Comparison of ENCODE assay signal across 20 mouse cellular contexts in genomic region chr3:137957864-137958263, GRCm38 (mm10). TPM values are rescaled to one million over a fixed set of nuclear protein-coding genes. Genes with fewer than 3 reads are reported as not detected.
DNase-seq lines count a peak whose midpoint lies in the region; ATAC-seq and TF ChIP-seq lines count a peak whose summit lies in the region.
"Had no signal": no experiment of that assay in that cellular context is flagged by ENCODE, and none has a peak within 500 bp of the region (broad histone marks: within the 10 kb centered on the region; RNA-seq: fewer than 3 reads in every experiment).

No protein-coding gene starts in this region.

- no peaks in the 10 kb centered on the region for H3K36me3 ChIP-seq in midbrain, embryonic 11.5 days (ENCODE audit: control insufficient read depth, insufficient read depth, low read length)
- no peaks in the 10 kb centered on the region for H3K36me3 ChIP-seq in midbrain, embryonic 10.5 days
- peaks cover 2% of the 10 kb centered on the region; the same call in 1 of the 2 replicates for H3K36me3 ChIP-seq in liver, embryonic 11.5 days (ENCODE audit: control insufficient read depth, insufficient read depth, low read length)
- H3K36me3 ChIP-seq: forebrain, embryonic 10.5 days; hindbrain, embryonic 13.5 days had no signal

- H3K9ac ChIP-seq in midbrain, embryonic 11.5 days (ENCODE audit: low read length): no peak overlapping the region
- H3K9ac ChIP-seq in liver, embryonic 11.5 days (ENCODE audit: low read depth, low read length): no peak overlapping the region
- H3K9ac ChIP-seq: hindbrain, embryonic 13.5 days had no signal

- TF ChIP-seq CTCF in gastrocnemius, adult 2 months (IDR thresholded peaks at IDR 0.05): no peak

- H3K4me1 ChIP-seq in midbrain, embryonic 11.5 days (ENCODE audit: control insufficient read depth, insufficient read depth, low read length): peaks cover 6% of the 10 kb centered on the region; the same call in 1 of the 2 replicates
- peaks cover 29% of the 10 kb centered on the region for H3K4me1 ChIP-seq in midbrain, embryonic 10.5 days
- H3K4me1 ChIP-seq in liver, embryonic 11.5 days (replicated peaks; ENCODE audit: control insufficient read depth, insufficient read depth, low read length): peaks cover 57% of the 10 kb centered on the region

- H3K27ac ChIP-seq in midbrain, embryonic 11.5 days (ENCODE audit: low read depth, low read length): no peak overlapping the region
- H3K27ac ChIP-seq in midbrain, embryonic 10.5 days (replicated peaks): no peak overlapping the region
- peak overlapping the region; percentile 44 for H3K27ac ChIP-seq in liver, embryonic 11.5 days (ENCODE audit: low read depth, low read length)
- no peak overlapping the region for H3K27ac ChIP-seq in gastrocnemius, adult 2 months
- H3K27ac ChIP-seq: forebrain, embryonic 10.5 days; hindbrain, embryonic 13.5 days had no signal

- no peak for ATAC-seq in midbrain, embryonic 11.5 days (ENCODE audit: low FRiP score)
- ATAC-seq in liver, embryonic 11.5 days (replicated peaks; ENCODE audit: low FRiP score): peak; percentile 91
- ATAC-seq in megakaryocyte progenitor cell, adult 5-6 weeks (replicated peaks; ENCODE audit: poor library complexity): peak; percentile 71
- ATAC-seq: activated CD4-positive, CD25-positive, alpha-beta regulatory T cell, adult 4 months; CD4-positive, CD25-positive, alpha-beta regulatory T cell, adult 4 months; midbrain, embryonic 16.5 days had no signal

- H3K27me3 ChIP-seq in midbrain, embryonic 11.5 days (ENCODE audit: control insufficient read depth, insufficient read depth, low read length): no peaks in the 10 kb centered on the region
- H3K27me3 ChIP-seq in midbrain, embryonic 10.5 days (ENCODE audit: low read depth, poor library complexity, severe bottlenecking): no peaks in the 10 kb centered on the region; the same call in 1 of the 2 replicates
- H3K27me3 ChIP-seq in liver, embryonic 11.5 days (replicated peaks; ENCODE audit: control insufficient read depth, insufficient read depth, low read length): no peaks in the 10 kb centered on the region
- H3K27me3 ChIP-seq: hindbrain, embryonic 13.5 days had no signal

- intact Hi-C loops in gastrocnemius, adult 2 months (cut with DNase I): no loop called here

- H3K4me3 ChIP-seq in midbrain, embryonic 11.5 days (ENCODE audit: low read depth, low read length): no peak overlapping the region
- no peak overlapping the region for H3K4me3 ChIP-seq in midbrain, embryonic 10.5 days
- no peak overlapping the region for H3K4me3 ChIP-seq in liver, embryonic 11.5 days (ENCODE audit: low read depth, low read length)
- H3K4me3 ChIP-seq in gastrocnemius, adult 2 months: no peak overlapping the region
- H3K4me3 ChIP-seq: forebrain, embryonic 10.5 days; hindbrain, embryonic 13.5 days had no signal

- peak; percentile 28 for DNase-seq in midbrain, embryonic 11.5 days (ENCODE audit: low spot score, missing footprints)
- no peak for DNase-seq in midbrain, embryonic 10.5 days (ENCODE audit: low spot score)
- DNase-seq in c-Kit-positive CD71-positive TER-119-positive erythroid progenitor cells, embryonic 14.5 days (ENCODE audit: low spot score): peak; percentile 85
- DNase-seq in liver, embryonic 11.5 days (ENCODE audit: low spot score): no peak
- no peak for DNase-seq in gastrocnemius, adult 2 months
- DNase-seq in ovary, postnatal 10 days (ENCODE audit: low spot score): no peak
- no peak for DNase-seq in ovary, postnatal 36 days (ENCODE audit: low spot score)
- DNase-seq: adrenal gland, postnatal 36 days; cerebellum, postnatal 25 days; kidney, adult 2 months; kidney, postnatal 25 days; lung, adult 18-20 months; lung, postnatal 36 days; thymus, postnatal 14 days had no signal

- H3K4me2 ChIP-seq in midbrain, embryonic 11.5 days: no peak overlapping the region
- peak overlapping the region; percentile 43 for H3K4me2 ChIP-seq in liver, embryonic 11.5 days
- H3K4me2 ChIP-seq: hindbrain, embryonic 13.5 days had no signal

- no peaks in the 10 kb centered on the region for H3K9me3 ChIP-seq in midbrain, embryonic 11.5 days (ENCODE audit: control insufficient read depth, low read length)
- H3K9me3 ChIP-seq in midbrain, embryonic 10.5 days (replicated peaks): no peaks in the 10 kb centered on the region
- H3K9me3 ChIP-seq in liver, embryonic 11.5 days (ENCODE audit: control insufficient read depth, low read length): no peaks in the 10 kb centered on the region
- H3K9me3 ChIP-seq: forebrain, embryonic 10.5 days; hindbrain, embryonic 13.5 days had no signal

- 91% methylated on average over 9 of the region's 9 CpGs for WGBS in midbrain, embryonic 11.5 days
- 86% methylated on average over 9 of the region's 9 CpGs for WGBS in midbrain, embryonic 10.5 days
- WGBS in liver, embryonic 11.5 days: 47% methylated on average over 9 of the region's 9 CpGs

RNA-seq across cellular contexts. Expression of gene Dapp1, which starts 23.5 kb away (rescaled TPM):
- polyA plus RNA-seq in midbrain, embryonic 11.5 days (2014; fragmentation: Nextera tagmentation; extraction: Ambion mirVana): 3.2 and 3.4 TPM in 2 replicates
- polyA plus RNA-seq in midbrain, embryonic 10.5 days (2016; fragmentation: Nextera tagmentation; extraction: Ambion mirVana): 2.3 and 2.9 TPM in 2 replicates
- 35.5 and 36.2 TPM in 2 replicates for polyA plus RNA-seq in liver, embryonic 11.5 days (2014; fragmentation: Nextera tagmentation; extraction: Ambion mirVana)
- 79.2 and 99.7 TPM in 2 replicates for total RNA-seq in megakaryocyte progenitor cell, adult 5-6 weeks (2015)
- total RNA-seq in megakaryocyte progenitor cell, adult 5-6 weeks (2017): 129 and 154 TPM in 2 replicates
- total RNA-seq in gastrocnemius, adult 2 months (2021): 1 to 10 TPM in 1 of 2 experiments, under 1 TPM in 1; 0.84 to 2.0 TPM

RNA-seq across cellular contexts. Expression of gene Lamtor3, which starts 39.6 kb away (rescaled TPM):
- polyA plus RNA-seq in midbrain, embryonic 11.5 days (2014; fragmentation: Nextera tagmentation; extraction: Ambion mirVana): 98.7 and 106 TPM in 2 replicates
- 91.6 and 91.8 TPM in 2 replicates for polyA plus RNA-seq in midbrain, embryonic 10.5 days (2016; fragmentation: Nextera tagmentation; extraction: Ambion mirVana)
- 100 and 105 TPM in 2 replicates for polyA plus RNA-seq in liver, embryonic 11.5 days (2014; fragmentation: Nextera tagmentation; extraction: Ambion mirVana)
- total RNA-seq in megakaryocyte progenitor cell, adult 5-6 weeks (2015): 61.3 and 77.5 TPM in 2 replicates
- 66.2 and 76.7 TPM in 2 replicates for total RNA-seq in megakaryocyte progenitor cell, adult 5-6 weeks (2017)
- total RNA-seq in gastrocnemius, adult 2 months (2021): 10 to 100 TPM; 45.9 to 53.1 TPM

Comparison
In these comparisons a context has a peak if more than half of its experiments do, and no peak if none do; other contexts are left out.
1. DNase-seq: peak in midbrain, embryonic 11.5 days (single experiment) and c-Kit-positive CD71-positive TER-119-positive erythroid progenitor cells, embryonic 14.5 days (single experiment); none in midbrain, embryonic 10.5 days (single experiment), liver, embryonic 11.5 days (single experiment), gastrocnemius, adult 2 months (single experiment), ovary, postnatal 10 days (single experiment) and ovary, postnatal 36 days (single experiment).